Mouse (Mus musculus): Measurements from ENCODE around the gene Pitpnm1.
"Not testable (repeated sequence)": the region's sequence is repeated elsewhere in the genome, so short reads cannot be mapped to it uniquely, and the experiment has no call there.

DNA sequence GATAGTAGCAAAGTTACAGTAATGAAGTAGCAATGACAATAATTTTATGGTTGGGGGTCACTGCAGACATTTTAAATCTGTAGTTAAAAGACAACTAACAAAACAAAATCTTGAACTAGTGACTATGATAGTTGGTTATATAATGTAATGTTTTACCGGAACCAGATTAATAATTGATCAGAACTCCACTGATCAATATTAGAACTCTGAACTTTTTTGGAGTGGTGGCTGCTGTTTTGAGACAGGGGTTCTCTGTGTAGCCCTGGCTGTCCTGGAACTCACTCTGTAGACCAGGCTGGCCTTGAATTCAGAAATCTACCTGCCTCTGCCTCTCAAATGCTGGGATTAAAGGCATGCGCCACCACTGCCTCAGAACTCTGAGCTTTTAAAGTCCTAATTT, 31.6 kb upstream of the Pitpnm1 start:
- not testable (repeated sequence) for TF ChIP-seq CTCF (IDR thresholded peaks at IDR 0.05 in 2 of 3, conservative IDR thresholded peaks at IDR 0.05 in 1 of 3; ENCODE audit: control insufficient read depth in 1 of 3, insufficient read depth in 1 of 3, low read depth in 2 of 3, low read length in 3 of 3, poor library complexity in 1 of 3, severe bottlenecking in 1 of 3); TCF12 (IDR thresholded peaks at IDR 0.05; ENCODE audit: low read depth, low read length); HCFC1 (IDR thresholded peaks at IDR 0.05; ENCODE audit: low read depth, low read length); GABPA (IDR thresholded peaks at IDR 0.05; ENCODE audit: low read depth, low read length); BHLHE40 (IDR thresholded peaks at IDR 0.05; ENCODE audit: borderline replicate concordance, low read depth, low read length)
